Mouse (Mus musculus): Measurements from ENCODE around the gene Cdkn2d. TPM values are rescaled to one million over a fixed set of nuclear protein-coding genes. Genes with fewer than 3 reads are reported as not detected.
A peak's percentile ranks its signal among the peaks of the same experiment; 100 is the strongest.
"Not testable (repeated sequence)": the region's sequence is repeated elsewhere in the genome, so short reads cannot be mapped to it uniquely, and the experiment has no call there.

Gene Cdkn2d
- polyA plus RNA-seq, 1 experiment, result 36.6 TPM

DNA sequence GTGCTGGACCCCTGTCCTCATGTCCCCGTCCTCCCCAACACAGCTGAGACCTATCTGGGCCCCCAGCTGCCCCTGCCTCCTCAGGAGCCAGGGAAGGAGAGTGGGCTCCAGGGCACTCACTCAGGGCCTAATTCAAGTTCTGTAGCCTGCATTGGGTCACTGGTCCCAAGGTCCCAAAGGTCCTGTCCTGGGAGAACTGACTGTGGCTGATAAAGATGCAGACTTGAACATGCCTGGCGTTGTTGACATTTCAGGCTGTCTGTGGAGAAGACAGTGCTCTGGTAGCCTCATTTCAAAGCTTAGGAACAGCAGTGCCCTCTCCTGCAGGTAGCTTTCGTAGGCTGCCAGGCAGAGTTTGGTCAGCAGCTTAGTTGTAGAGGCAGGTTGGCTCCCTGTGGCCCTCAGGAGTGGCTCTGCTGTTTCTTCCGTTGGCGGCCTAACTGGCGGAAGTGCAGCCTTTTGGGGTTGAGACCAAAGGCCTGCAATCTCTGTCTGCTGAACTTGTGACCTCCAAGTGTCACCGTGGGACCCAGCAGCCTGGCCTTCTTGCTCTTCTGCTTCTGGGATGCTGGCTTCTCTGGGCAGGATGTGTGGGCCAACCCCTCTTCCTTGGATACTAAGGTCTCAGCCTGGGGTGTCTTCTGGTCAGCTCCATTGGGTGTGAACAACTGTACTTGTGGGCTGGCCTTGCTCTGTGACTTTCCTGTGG, 17.5 kb downstream of the Cdkn2d start:
- peaks cover 55% of the 10 kb centered on the region for H3K4me1 ChIP-seq (ENCODE audit: control insufficient read depth)
- H3K36me3 ChIP-seq (ENCODE audit: control insufficient read depth), result peaks cover 99% of the 10 kb centered on the region
- no peak for TF ChIP-seq GATA1 (IDR thresholded peaks at IDR 0.05; ENCODE audit: low read length)
- no peak for TF ChIP-seq TAL1 (IDR thresholded peaks at IDR 0.05; ENCODE audit: low read length)
- H3K9me3 ChIP-seq (ENCODE audit: control insufficient read depth, low read length), result no peaks in the 10 kb centered on the region
- H3K27me3 ChIP-seq (ENCODE audit: control insufficient read depth), result no peaks in the 10 kb centered on the region
- no peak overlapping the region for H3K4me3 ChIP-seq (replicated peaks)

DNA sequence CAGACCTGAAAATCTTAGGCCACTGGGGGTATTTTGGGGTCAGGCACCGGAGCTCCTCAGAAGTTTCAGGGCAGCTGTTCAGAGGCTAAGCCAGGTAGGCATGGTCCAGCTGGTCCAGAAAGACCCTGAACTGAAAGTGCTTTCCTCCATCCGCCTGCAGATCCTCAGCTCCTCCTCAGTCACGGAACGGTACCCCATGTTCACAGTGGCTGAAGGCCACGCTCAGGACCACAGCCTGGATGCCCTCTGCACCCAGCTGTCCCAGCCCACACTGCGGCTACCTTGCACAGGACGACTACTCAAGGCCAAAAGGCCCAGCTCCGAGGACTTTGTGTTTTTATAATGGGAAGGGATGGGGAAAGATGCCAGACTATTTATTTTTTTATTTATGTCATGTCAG, 18.1 kb downstream of the Cdkn2d start:
- no peak for TF ChIP-seq GATA1 (IDR thresholded peaks at IDR 0.05; ENCODE audit: low read length)
- no peak for TF ChIP-seq TAL1 (IDR thresholded peaks at IDR 0.05; ENCODE audit: low read length)
- H3K9me3 ChIP-seq (ENCODE audit: control insufficient read depth, low read length), result no peaks in the 10 kb centered on the region
- H3K4me3 ChIP-seq (replicated peaks), result no peak overlapping the region
- peaks cover 60% of the 10 kb centered on the region for H3K4me1 ChIP-seq (ENCODE audit: control insufficient read depth)
- H3K27me3 ChIP-seq (ENCODE audit: control insufficient read depth), result no peaks in the 10 kb centered on the region
- peaks cover 100% of the 10 kb centered on the region for H3K36me3 ChIP-seq (ENCODE audit: control insufficient read depth)

DNA sequence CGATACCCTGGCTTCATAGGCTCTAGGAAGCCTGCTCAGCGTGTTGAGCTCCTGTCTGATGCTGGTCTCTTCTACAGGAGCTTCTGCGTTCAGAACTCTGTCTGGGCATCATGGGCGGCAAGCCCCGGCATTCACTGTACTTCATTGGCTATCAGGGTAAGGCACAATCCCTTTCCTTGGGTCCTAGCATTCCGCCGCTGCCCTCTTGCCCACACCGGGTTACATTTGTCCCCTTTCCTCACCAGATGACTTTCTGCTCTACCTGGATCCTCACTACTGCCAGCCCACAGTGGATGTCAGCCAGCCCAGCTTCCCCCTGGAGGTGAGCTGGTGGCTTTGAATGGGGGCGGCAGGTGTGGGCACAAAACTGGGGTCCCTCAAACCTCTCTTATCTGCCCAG, 18.8 kb downstream of the Cdkn2d start:
- peaks cover 65% of the 10 kb centered on the region for H3K4me1 ChIP-seq (ENCODE audit: control insufficient read depth)
- no peaks in the 10 kb centered on the region for H3K9me3 ChIP-seq (ENCODE audit: control insufficient read depth, low read length)
- peaks cover 100% of the 10 kb centered on the region for H3K36me3 ChIP-seq (ENCODE audit: control insufficient read depth)
- TF ChIP-seq TAL1 (IDR thresholded peaks at IDR 0.05; ENCODE audit: low read length) (no peak), GATA1 (IDR thresholded peaks at IDR 0.05; ENCODE audit: low read length) (no peak)
- H3K27me3 ChIP-seq (ENCODE audit: control insufficient read depth), result no peaks in the 10 kb centered on the region
- no peak overlapping the region for H3K4me3 ChIP-seq (replicated peaks)

DNA sequence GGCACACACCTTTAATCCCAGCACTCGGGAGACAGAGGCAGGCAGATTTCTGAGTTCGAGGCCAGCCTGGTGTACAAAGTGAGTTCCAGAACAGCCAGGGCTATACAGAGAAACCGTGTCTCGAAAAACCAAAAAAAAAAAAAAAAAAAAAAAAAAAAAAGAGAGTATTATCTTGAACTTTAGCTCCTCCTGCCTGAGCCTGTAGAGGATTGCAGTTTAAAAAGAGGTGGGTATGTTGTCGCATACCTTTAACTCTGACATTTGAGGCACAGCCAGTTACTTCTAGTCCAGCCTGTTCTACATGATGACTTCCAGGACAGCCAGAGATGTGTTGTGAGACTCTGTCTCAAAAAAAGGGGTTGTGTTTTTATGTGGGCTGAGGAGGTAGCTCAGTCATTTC, 21.6 kb downstream of the Cdkn2d start:
- not testable (repeated sequence) for H3K9me3 ChIP-seq (ENCODE audit: control insufficient read depth, low read length); H3K4me3 ChIP-seq (replicated peaks); H3K27me3 ChIP-seq (ENCODE audit: control insufficient read depth)
- Histone ChIP-seq H3K4me1 (ENCODE audit: control insufficient read depth) (peaks cover 66% of the 10 kb centered on the region), H3K36me3 (ENCODE audit: control insufficient read depth) (peaks cover 91% of the 10 kb centered on the region)

DNA sequence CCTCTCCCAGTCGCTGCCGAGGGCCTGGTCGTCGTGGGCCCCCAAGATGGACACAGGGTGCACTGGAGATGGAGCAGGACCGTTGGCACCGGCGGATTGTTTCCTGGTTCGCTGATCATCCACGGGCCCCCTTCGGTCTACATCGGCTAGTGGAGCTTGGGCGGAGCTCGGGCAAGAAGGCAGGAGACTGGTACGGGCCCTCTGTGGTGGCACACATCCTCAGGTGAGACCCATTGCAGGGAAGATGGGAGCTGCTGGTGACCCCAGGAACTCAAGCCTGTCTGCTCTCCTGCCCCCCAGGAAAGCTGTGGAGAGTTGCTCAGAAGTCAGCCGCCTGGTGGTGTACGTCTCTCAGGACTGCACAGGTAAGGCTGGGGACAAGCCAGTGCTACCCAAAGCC, 22.9 kb downstream of the Cdkn2d start:
- TF ChIP-seq TAL1 (IDR thresholded peaks at IDR 0.05; ENCODE audit: low read length), result no peak
- no peak for TF ChIP-seq GATA1 (IDR thresholded peaks at IDR 0.05; ENCODE audit: low read length)
- Histone ChIP-seq H3K4me3 (replicated peaks) (peak overlapping the region; percentile 21), H3K36me3 (ENCODE audit: control insufficient read depth) (peaks cover 78% of the 10 kb centered on the region), H3K4me1 (ENCODE audit: control insufficient read depth) (peaks cover 64% of the 10 kb centered on the region), H3K9me3 (ENCODE audit: control insufficient read depth, low read length) (no peaks in the 10 kb centered on the region), H3K27me3 (ENCODE audit: control insufficient read depth) (no peaks in the 10 kb centered on the region)

DNA sequence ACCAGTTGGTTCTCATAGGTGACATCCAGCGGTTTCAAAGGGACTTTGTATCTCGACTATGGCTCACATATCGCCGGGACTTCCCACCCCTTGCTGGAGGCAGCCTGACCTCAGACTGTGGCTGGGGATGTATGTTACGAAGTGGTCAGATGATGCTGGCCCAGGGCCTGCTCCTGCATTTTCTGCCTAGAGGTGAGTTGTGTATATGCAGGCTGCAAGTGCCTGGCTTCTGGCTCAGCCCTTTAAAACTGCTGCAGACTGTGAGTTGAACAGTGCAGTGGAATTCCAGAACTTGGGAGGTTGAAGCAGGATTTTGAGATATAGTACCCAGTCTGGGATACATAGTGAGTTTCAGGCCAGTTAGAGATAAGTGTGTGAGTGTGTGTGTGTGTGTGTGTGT, 24.3 kb downstream of the Cdkn2d start:
- no peak for TF ChIP-seq TAL1 (IDR thresholded peaks at IDR 0.05; ENCODE audit: low read length)
- no peak for TF ChIP-seq GATA1 (IDR thresholded peaks at IDR 0.05; ENCODE audit: low read length)
- Histone ChIP-seq H3K4me3 (replicated peaks) (peak overlapping the region; percentile 87), H3K4me1 (ENCODE audit: control insufficient read depth) (peaks cover 71% of the 10 kb centered on the region), H3K27me3 (ENCODE audit: control insufficient read depth) (no peaks in the 10 kb centered on the region), H3K9me3 (ENCODE audit: control insufficient read depth, low read length) (no peaks in the 10 kb centered on the region), H3K36me3 (ENCODE audit: control insufficient read depth) (peaks cover 64% of the 10 kb centered on the region)

DNA sequence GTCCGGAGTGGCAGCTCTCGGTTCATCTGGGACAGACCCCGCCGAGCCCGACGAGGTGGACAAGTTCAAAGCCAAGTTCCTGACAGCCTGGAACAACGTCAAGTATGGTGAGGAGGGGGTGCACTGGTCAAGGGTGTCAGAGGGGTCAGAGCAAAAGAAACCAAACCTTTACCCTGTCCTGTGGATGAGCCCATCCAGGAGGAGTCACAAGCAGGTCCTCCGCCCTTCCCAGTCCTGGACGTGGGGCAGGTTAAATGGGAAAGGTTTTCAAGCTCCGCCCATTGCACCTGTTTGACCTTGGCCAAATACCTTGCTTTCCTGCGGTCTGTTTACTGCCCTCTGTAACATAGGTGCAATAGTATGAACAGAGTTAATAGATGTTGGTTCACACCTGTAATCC, 25.6 kb downstream of the Cdkn2d start:
- no peak for TF ChIP-seq GATA1 (IDR thresholded peaks at IDR 0.05; ENCODE audit: low read length)
- no peak for TF ChIP-seq TAL1 (IDR thresholded peaks at IDR 0.05; ENCODE audit: low read length)
- peaks cover 71% of the 10 kb centered on the region for H3K4me1 ChIP-seq (ENCODE audit: control insufficient read depth)
- peaks cover 1% of the 10 kb centered on the region for H3K27me3 ChIP-seq (ENCODE audit: control insufficient read depth)
- H3K36me3 ChIP-seq (ENCODE audit: control insufficient read depth), result peaks cover 51% of the 10 kb centered on the region
- no peaks in the 10 kb centered on the region for H3K9me3 ChIP-seq (ENCODE audit: control insufficient read depth, low read length)
- peak overlapping the region; percentile 87 for H3K4me3 ChIP-seq (replicated peaks)

DNA sequence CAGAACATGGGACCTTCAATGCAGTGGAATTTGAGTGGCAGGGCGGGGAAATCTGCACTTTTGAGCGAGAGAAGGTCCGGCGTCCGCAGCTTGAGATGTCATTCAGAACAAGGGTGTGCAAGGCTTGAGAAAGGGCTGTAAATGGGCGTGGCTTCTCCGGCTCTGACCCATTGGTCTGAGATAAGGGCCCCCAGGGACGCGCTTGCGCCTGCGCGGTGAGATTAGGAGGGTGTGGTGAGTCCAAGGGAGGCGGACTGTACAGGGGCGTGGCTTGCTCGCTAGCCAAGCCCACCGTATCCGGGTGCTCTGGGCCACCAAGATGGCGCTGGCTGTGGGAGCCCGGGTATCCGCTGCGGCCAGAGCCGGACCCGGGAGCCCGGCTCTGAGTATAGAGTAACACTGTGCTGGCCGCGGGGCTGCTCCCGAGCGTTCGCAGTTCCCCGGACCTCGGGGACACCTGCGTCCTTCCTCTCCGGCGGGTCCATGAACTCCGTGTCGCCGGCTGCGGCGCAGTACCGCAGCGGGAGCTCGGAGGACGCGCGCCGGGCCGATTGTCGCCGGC, 26.1 kb downstream of the Cdkn2d start, which contains the start of gene Atg4d:
Atg4d (plus strand) TSS at position 294 of the 562 bp plus-strand sequence.
- TF ChIP-seq GATA1 (IDR thresholded peaks at IDR 0.05; ENCODE audit: low read length) (peak; percentile 93), TAL1 (IDR thresholded peaks at IDR 0.05; ENCODE audit: low read length) (peak; percentile 66)
- peaks cover 7% of the 10 kb centered on the region for H3K27me3 ChIP-seq (ENCODE audit: control insufficient read depth)
- H3K4me1 ChIP-seq (ENCODE audit: control insufficient read depth), result peaks cover 70% of the 10 kb centered on the region
- peaks cover 46% of the 10 kb centered on the region for H3K36me3 ChIP-seq (ENCODE audit: control insufficient read depth)
- peak within 1 kb of the TSS; percentile 87 for H3K4me3 ChIP-seq (replicated peaks)
- H3K9me3 ChIP-seq (ENCODE audit: control insufficient read depth, low read length), result no peaks in the 10 kb centered on the region

DNA sequence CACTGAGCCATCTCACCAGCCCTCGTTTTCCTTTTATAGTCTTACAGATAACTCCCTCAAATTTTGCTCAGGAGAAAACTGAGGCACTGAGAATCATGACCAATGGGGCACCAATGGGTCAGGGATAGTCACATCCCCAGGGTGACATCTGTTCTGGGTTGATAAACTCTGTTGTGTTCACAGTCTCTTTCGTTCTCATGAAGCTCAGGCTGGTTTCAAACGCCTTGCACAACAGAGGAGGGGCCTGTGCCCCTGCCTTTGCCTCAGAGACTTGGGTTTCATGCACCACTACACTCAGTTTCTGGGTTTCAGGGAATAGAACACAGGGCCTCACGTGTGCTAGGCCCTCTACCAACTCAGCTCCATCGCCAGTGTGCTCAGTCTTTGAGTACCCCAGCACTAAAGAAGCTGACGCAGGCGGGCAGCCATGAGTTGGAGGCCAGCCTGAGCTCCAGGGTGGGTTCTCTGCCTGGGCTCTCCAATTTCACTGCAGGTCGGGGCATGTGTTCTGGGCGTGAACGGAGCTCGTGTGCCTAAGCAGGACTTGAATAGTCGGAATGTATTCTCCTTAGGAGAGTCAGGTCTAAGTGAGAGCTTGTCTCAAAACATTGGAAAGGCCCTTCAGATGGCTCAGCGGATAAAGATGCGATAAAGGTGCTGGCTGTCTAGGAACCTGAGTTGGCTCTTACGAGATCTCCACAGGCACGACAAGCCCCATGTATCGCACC, 26.8 kb downstream of the Cdkn2d start:
- Histone ChIP-seq H3K4me1 (ENCODE audit: control insufficient read depth) (peaks cover 65% of the 10 kb centered on the region), H3K36me3 (ENCODE audit: control insufficient read depth) (peaks cover 40% of the 10 kb centered on the region)
- TF ChIP-seq GATA1 (IDR thresholded peaks at IDR 0.05; ENCODE audit: low read length), result peak; percentile 44; the same call in 1 of the 2 replicates
- TF ChIP-seq TAL1 (IDR thresholded peaks at IDR 0.05; ENCODE audit: low read length), result peak; percentile 79

More for the DNA sequence above, 26.8 kb downstream of the Cdkn2d start:
- H3K9me3 ChIP-seq (ENCODE audit: control insufficient read depth, low read length), result no peaks in the 10 kb centered on the region
- H3K4me3 ChIP-seq (replicated peaks), result peak overlapping the region; percentile 87
- peaks cover 11% of the 10 kb centered on the region for H3K27me3 ChIP-seq (ENCODE audit: control insufficient read depth)
